Mouse (Mus musculus) v-Abl transformed pro-B cells (cell line): ENCODE data around the gene Cuta.
"Not testable (repeated sequence)": the region's sequence is repeated elsewhere in the genome, so short reads cannot be mapped to it uniquely, and the experiment has no call there.

ENCODE experiments used
- in situ Hi-C, 2 experiments: fragments of 400-800 bp; cut with MboI; formaldehyde crosslinking; loops; one replicate each; pipeline ENCODE4 v1.15.1; 2025; ENCODE audit not compliant: unreplicated experiment in 2 of 2

The Cuta gene

DNA sequence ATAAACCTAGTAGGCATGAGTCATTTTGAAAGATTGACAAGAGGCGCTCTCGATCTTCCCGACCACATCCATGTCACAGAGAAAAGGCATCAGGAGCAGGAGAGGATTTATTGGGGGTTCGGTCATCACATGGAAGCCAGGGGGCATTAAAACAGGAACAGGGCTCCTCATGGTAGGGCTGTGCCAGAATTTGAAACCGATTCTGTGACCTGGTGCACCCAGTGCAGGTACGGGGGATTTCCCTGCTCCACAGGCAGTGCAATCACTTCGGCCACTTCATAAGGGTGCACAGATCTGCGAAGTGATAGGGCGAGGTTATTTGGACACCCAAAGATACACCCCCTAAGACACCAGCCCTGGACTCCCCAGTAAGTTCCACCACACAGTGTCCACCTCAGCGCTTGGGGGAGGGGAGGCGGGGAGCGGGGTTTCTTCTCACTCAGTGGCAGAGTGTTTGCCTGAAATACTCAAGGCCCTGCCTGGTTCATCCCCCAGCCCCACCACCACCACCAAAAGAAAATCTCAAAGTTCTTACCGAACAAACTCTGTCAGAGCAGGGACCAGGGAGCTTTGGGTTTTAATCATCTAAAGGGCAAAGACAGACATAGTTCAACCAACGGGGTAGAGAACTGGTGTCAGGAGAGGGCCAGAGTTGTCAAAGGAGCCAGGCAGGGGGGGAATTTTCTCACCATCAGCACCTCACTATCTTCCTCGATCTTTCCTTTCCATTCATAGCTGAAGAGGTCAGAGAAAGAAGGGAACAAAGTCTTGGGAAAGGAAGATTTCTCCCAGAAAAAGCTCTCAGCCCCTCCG is 1.3 kb downstream of the Cuta start:
- in situ Hi-C loops = no loop called here

DNA sequence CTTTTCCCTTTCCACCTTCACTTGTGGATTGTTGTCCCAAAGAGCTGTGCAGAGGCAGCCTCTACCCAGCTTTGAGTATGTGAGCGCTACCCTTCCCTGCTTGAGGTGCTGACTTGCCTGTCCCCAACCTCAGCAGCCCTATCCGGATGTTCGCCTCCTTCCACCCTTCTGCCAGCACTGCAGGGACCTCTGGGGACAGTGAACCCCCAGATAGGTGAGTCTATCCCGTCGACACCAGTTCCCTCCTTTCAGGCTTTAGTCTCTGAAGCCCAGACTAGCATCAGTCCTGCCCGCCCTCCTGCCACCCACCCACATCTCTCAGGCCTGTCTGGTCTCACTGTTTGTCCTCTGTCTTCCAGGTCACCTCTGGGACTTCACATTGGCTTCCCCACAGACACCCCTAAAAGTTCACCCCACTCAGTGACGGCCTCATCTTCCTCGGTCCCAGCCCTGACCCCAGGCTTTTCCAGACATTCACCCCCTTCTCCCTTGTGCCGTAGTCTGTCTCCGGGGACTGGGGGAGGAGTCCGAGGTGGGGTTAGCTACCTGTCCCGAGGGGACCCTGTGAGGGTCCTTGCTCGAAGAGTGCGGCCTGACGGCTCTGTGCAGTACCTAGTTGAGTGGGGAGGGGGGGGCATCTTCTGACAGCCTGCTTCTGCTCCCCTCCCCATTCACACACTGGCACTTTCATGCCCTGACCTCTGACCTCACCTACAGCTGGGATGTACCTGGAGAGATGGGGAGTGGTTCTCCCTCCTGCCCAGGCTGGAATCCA is 2.3 kb downstream of the Cuta start:
- in situ Hi-C loops = no loop called here

DNA sequence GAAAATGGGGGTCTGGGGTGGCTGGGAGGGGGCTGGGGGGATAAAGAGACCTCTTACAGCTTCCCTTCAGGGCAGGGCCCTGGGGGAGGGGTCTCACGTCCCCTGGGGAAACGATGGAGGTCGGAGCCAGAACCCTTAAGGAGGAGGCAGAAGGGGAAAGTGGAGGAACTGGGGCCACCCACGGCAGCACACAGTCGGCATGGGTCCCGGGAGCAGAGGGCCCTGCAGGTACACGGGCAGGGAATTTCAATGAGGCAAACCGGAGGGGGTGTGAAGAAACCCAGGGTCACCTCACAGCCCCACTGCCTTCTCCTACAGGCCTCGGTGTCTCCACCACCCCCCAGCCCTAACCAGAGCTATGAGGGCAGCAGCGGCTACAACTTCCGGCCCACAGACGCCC is 2.9 kb downstream of the Cuta start:
- in situ Hi-C loops = no loop called here

DNA sequence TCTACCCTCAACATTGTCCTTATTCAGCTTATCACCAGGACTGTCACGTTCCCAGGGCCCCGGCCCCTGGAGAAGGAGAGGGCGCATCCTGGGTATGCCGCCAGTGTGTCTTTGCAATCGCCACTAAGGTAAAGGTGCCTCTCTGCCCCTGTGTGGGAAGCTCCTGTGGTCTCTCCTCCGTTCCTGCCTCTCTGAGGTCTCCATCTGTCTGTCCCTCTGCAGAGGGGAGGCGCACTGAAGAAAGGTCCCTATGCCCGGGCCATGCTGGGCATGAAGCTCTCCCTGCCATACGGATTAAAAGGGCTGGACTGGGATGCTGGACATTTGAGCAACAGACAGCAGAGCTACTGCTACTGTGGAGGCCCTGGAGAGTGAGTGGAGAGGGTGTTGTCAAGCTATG is 4.3 kb downstream of the Cuta start:
- in situ Hi-C loops = no loop called here

DNA sequence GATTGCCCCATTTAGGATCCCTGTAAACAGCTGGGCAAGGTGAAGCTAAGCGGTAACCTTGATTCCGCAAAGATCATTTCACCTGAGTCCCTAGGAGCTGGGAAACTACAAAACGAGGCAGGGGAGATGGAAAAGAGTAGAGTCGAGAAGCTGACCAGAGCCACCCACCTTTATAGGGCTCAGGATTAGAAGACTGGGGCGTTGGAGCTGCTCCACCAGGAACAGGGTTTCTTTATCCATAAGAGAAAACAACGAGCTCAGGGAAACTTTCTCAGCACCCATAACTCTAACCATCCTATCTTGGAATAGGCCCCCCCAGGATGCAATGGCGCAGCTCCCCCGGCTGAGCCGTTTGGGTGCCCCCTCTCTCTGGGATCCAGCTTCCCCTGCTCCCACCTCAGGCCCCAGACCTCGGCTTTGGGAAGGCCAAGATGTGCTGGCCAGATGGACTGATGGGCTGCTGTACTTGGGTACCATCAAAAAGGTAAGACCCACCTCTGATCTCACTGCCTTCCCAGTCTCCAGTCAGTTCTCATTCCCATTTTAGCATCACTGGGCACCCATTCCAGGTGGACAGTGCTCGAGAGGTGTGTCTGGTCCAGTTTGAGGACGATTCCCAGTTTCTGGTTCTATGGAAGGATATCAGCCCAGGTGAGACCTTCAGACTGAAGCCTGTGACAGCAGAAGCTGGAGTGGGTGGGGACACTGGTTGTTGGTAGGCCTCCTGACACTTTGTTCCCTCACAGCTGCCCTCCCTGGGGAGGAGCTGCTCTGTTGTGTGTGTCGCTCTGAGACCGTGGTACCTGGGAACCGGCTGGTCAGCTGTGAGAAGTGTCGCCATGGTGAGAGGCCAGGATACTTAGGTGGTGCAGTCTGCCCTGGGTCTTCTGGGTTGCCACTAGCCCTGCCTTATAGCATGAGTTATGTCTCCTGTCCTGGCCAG is 5.2 kb downstream of the Cuta start:
- in situ Hi-C loops = loop anchor here in 1 of 2 experiments (5.0 kb wide), 1 partner anchor 68 kb away; no protein-coding TSS in a partner anchor

DNA sequence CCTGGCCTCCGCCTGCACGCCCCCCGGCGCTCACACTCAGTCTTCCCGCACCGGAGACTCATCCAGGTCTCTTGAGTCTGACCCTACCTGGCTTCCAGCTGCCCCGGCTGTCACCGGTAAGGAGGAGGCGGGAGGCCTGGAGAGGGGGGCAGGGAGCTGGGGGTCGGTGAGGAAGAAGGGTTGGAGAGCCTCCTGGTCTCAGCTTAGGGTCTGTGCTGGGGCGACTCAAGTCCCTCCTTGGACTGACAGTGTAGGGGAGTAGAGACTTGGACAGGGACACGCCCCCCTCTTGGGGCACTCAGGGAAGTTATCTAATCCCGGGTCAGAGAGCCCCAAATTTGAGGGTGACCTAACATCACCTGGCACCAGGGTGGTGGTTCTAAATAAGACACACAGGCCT is 6.0 kb downstream of the Cuta start:
- in situ Hi-C loops = loop anchor here in 1 of 2 experiments (5.0 kb wide), 1 partner anchor 69 kb away; no protein-coding TSS in a partner anchor

DNA sequence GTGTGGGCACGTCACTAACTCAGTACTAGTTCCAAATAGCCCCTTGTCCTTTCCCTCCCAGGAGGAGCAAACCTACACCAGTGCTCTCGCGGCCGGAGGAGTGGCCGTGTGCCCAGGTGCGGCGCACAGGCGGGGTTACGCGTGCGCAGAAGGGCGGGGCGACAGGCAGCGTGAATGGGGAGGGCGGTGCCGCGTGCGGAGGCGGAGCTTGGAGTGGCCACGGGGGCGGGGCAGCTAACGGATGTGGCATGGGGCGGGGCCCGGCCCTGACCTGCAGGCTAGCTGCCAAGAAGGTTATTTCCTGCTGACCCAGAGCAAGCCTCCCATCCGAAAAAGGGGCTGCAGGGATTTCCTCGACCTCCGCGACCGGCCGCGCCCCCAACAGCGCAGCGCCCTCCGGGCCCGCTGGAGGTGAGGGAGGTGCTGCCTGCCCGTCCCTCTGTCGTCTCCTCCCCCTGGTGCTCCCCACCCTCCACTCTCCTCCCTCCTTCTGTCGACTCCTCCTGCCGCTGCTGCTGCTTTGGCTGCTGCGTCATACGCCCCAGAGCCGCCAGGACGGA is 6.5 kb downstream of the Cuta start, which contains the start of gene Phf1:
TSS of gene Phf1 (plus strand) at position 214 of the 560 bp plus-strand sequence.
- in situ Hi-C loops = loop anchor here in 1 of 2 experiments (5.0 kb wide), 1 partner anchor 69 kb away; no protein-coding TSS in a partner anchor

DNA sequence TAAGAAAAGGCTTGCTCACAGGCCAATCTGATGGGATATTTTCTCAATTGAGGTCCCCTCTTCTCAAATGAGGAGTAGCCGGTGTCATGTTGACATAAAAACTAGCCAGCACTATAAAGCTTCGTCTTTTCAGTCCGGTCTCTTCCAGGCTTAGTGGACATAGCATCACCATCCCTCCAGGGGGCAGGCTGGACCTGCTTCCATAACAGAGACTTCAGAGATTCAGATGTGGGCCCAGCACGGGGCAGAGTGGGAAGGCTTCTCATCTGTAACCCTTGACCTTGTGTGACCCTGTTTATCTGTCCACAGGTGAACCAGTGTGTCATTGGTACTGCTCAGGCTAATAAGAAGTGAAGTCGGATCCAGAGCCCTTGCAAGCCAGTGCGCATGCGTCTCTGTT is 7.6 kb downstream of the Cuta start:
- in situ Hi-C loops = loop anchor here in 1 of 2 experiments (5.0 kb wide), 1 partner anchor 71 kb away; no protein-coding TSS in a partner anchor

DNA sequence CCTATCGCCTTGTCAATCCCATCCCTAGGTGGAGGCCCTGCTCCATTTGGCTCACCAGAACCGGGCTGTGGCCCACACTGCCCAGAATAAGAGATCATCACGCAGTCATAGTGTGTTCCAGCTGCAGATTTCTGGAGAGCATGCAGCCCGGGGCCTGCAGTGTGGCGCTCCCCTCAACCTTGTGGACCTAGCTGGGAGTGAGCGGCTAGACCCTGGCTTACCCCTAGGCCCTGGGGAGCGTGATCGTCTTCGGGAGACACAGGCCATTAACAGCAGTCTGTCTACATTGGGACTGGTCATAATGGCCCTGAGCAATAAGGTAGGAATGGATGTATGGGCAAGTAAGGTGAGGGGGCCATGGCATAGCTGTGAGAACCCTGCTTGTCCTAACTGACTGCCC is 14.0 kb downstream of the Cuta start:
- in situ Hi-C loops = loop anchor here in 1 of 2 experiments (10.0 kb wide), 1 partner anchor 169 kb away; no protein-coding TSS in a partner anchor

DNA sequence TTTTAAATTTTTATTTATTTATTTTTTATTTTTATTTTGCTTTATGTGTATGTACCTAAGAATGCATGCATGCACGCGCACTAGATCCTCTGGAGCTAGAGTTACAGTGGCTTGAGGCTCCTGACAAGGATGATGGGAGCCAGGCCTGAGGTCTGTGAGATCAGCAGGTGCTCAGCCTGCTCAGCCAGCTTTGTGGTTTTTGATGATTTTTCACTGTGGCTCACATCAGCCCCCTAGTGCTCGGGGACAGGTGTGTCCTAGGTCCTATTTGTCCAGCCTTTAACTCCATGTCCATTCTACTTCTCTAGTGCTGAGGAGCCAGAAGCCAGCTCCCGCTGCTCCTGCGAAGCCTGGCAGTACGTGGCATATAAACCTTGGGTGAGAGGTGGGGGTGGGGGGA is 17.0 kb downstream of the Cuta start:
- in situ Hi-C loops = loop anchor here in 1 of 2 experiments (10.0 kb wide), 1 partner anchor 172 kb away; no protein-coding TSS in a partner anchor

DNA sequence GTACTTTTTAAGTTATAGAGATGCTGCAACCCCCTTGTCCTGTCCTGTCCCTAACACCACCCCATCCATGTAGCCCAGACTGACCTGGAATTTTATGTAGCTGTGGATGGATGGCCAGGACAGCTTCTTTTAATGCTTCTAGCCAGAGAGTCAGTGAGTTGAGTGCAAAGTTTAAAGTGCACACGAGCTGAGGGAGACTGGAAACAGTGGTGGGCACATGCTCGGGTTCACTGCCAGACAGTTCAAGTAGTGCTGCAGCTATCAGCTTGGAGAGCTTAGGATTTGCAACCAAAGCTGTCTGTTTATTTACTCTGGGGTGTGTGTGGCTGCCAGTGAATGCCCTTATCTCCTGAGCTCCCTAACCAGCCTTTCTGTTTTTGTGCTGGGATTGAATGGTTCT is 19.9 kb downstream of the Cuta start:
- in situ Hi-C loops = not testable (repeated sequence)

DNA sequence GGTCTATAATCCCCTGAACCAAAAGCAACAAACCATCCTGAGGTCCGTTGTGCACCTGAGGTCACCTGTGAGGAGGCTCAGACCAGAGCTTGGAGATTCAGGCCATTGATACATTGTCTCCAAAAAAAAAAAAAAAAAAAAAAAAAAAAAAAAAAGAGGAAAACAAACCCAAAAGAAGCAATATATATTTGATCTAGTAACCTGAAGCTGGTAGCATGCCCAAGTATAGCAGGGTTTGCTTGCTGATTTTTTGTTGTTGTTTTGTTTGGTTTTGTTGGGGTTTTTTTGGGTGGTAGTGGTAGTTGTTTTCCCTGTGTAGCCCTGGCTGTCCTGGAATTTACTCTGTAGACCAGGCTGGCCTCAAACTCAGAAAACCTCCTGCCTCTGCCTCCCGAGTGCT is 21.0 kb downstream of the Cuta start:
- in situ Hi-C loops = no loop called here

DNA sequence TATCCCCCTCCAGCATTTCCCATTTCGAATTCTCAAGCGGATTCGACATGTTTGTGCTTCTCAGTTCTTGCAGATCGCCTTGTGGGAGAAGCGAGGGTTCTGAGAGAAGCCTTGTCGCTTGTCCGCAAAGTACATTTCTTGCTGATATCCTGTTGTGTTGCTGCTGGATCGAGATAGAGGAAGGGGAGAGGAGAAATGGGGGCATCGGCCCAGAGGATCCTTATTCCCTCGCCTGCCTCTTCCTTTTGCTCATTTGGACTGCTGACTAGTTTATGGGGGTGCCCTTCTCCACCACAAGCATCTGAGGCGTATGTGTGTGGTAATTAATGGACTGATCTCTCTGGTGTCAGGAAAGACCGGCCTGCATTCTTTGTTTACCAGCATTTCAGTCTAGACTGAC is 21.8 kb downstream of the Cuta start:
- in situ Hi-C loops = not testable (repeated sequence)

DNA sequence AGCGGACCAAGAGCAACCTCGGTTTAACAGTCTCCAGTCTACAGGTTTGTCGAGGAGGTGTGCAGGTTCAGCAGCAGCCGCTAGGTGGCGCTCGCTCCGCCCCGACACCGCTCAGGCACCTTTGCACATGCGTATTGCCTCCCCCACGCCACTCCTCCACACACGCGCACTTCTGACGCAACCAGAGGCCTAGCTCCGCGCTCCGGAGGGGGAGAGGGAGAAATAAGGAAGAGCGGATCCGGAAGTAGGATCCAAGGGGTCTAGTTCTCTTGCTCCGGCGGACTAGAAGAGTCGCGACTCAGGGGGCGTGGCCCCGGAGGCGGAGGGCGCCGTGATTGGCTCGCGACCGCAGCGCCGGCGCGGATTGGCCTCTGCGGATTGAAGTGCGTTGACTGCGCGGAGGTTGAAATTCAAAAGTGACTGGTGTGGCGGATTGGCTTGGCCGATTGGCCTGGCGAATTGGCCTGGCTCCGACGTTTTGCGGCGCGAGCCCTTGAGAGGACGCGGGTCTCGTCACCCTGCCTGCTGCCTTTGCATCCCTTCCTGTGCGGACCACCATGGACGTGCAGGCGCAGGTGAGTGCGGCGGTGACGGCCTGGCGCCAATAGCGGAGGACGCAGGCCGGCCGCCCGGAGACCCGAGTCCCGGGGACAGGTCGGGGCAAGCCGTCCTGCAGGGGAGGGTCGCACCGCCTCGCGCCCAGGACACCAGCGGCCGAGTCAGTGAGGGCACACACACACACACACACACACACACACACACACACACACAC is 22.5 kb downstream of the Cuta start, which contains the start of gene Kifc5b:
TSS of gene Kifc5b (plus strand) at position 381 of the 772 bp plus-strand sequence.
- in situ Hi-C loops = no loop called here

DNA sequence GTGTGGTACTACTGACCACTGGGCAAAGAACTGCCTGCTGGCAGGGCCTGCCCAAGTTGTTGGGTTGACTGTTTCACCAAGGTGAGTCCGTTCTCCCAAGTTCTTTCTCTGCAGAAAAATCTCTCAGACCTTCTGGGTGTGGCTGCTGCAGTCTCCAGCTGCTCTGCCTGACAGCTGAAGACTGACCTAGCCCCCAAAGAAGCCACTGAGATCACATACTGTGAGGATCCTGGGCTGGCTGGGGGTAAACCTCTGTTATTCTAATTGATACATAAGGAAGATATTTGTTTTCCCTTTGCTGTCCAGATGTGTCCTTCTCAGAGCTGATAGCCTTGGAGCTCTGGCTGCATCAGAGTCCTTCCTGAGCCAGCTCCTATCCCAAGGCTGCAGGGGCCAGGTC is 24.1 kb downstream of the Cuta start:
- in situ Hi-C loops = no loop called here

DNA sequence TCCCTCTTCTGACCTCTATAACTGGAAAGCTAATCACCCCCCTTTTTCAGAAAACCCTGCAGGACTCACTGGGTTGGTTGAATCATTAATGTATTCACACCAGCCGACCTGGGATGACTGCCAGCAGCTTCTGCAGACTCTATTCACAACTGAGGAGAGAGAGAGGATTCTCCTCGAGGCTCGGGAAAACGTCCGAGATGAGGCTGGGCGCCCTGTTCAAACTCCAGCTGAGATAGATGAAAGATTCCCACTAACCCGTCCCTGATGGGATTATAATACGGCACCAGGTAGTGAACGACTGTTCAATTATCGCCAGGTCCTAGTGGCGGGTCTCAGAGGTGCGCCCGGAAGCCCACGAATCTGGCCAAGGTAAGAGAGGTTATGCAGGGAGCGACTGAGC is 31.9 kb downstream of the Cuta start:
- in situ Hi-C loops = not testable (repeated sequence)

DNA sequence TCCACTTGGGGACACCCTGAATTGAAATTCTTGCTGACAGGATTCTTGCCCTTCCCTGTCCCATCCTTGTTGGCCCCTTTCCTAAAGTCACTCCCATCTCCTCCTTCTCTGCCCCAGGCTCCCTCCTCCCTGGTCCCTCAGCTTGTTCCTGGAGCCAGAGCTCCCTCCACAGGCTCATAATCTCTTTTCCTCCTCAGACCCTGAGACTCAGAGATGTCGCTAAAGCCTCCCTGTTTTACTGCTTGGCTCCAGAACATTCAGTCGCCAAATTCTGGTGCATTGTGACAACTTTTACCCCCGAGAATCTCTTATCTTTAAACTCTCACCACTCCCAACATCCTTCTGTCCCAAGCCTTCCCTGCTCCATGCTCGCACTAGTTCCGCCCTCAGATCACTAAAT is 35.0 kb downstream of the Cuta start:
- in situ Hi-C loops = no loop called here

DNA sequence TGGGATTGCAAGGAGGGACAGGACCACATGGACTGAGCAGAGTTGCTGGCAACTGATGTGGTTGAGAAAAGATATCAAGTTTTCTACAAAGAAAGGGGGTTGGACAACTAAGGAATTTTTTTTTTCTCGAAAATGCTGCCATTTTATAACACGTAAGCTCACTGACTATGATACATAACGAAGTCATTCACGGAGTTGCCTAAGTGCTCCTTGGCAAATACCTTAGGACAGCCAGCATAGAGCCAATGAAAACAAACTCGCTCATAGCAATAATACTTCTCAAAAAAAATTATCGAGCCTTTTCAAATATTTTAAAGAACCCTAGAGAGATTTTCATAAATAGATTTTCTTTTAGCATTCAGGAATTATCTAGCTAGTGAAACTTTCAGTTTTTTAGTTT is 38.5 kb downstream of the Cuta start:
- in situ Hi-C loops = no loop called here

DNA sequence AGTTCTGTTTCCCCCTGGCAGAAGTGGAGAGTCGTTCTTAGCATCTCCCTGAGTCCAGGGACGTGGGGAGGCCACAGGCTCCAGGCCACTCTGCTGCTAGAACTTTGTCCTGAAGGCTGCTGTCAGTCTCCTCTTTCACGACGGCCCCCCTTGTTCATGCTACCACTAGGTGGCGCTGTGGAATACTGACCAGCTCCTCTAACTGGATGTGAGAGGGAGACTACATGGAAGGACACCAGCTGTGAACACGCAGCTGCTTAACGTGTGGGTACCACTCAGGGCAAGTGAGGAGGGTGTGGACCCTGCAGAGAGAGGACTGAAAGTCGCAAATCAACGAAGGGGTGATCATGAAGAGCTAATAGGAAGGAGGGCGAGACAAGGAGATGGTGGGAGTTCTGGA is 43.8 kb downstream of the Cuta start:
- in situ Hi-C loops = loop anchor here (10.0 to 25.0 kb wide), 2 partner anchors 109 to 617 kb away; partner anchors contain the start of gene Grm4 (in 1 of the 2)
